Mouse (Mus musculus): ENCODE results near the gene Zfp426. TPM values are rescaled to one million over a fixed set of nuclear protein-coding genes. Genes with fewer than 3 reads are reported as not detected.
A peak's percentile ranks its signal among the peaks of the same experiment; 100 is the strongest.

Zfp426 gene
- polyA plus RNA-seq, 1 experiment from 2014 or later: 21.4 TPM

GRCm38 (mm10) chr9:20514016-20514415 lies 21.5 kb upstream of the Zfp426 start:
- Histone ChIP-seq H3K36me3 (ENCODE audit: control insufficient read depth, insufficient read depth, low read length) (peaks cover 12% of the 10 kb centered on the region; the same call in 1 of the 2 replicates), H3K4me2 (ENCODE audit: low read depth, low read length) (peak overlapping the region; percentile 22), H3K27me3 (ENCODE audit: control insufficient read depth, insufficient read depth, low read depth, low read length) (no peaks in the 10 kb centered on the region), H3K4me3 (ENCODE audit: low read length) (no peak overlapping the region), H3K27ac (ENCODE audit: low read length) (peak overlapping the region; percentile 58), H3K4me1 (replicated peaks; ENCODE audit: control insufficient read depth, insufficient read depth, low read length) (peaks cover 35% of the 10 kb centered on the region), H3K9me3 (ENCODE audit: control insufficient read depth, low read length) (no peaks in the 10 kb centered on the region), H3K9ac (ENCODE audit: low read length) (no peak overlapping the region)
- ATAC-seq (ENCODE audit: low read depth): peak; percentile 96
- WGBS: 71% methylated on average over 3 of the region's 3 CpGs

DNA sequence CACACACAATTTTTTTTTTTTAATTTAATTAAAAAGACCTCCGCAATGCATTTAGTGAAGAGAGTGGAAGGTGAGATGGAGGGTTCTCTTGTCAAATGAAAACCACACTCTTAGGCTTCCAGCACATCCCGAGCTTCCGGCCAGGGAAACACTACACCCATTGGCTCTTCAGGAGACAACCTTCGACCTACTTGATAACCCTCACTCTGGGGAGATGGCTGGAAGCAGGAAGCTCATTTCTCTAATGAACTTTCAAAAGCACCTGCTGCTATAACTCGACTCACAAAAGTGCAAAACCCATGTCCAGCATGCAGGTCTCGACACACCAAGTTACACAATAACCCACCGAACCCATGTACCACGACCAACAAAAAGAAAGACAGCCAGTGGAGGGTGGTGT lies 20.2 kb upstream of the Zfp426 start:
- ATAC-seq (ENCODE audit: low read depth): no peak
- Histone ChIP-seq H3K4me1 (replicated peaks; ENCODE audit: control insufficient read depth, insufficient read depth, low read length) (peaks cover 27% of the 10 kb centered on the region), H3K27ac (ENCODE audit: low read length) (no peak overlapping the region), H3K27me3 (ENCODE audit: control insufficient read depth, insufficient read depth, low read depth, low read length) (no peaks in the 10 kb centered on the region), H3K4me2 (ENCODE audit: low read depth, low read length) (no peak overlapping the region), H3K9me3 (ENCODE audit: control insufficient read depth, low read length) (no peaks in the 10 kb centered on the region), H3K9ac (ENCODE audit: low read length) (no peak overlapping the region), H3K4me3 (ENCODE audit: low read length) (no peak overlapping the region), H3K36me3 (ENCODE audit: control insufficient read depth, insufficient read depth, low read length) (peaks cover 12% of the 10 kb centered on the region; the same call in 1 of the 2 replicates)
- 73% methylated on average over 8 of the region's 8 CpGs for WGBS

DNA sequence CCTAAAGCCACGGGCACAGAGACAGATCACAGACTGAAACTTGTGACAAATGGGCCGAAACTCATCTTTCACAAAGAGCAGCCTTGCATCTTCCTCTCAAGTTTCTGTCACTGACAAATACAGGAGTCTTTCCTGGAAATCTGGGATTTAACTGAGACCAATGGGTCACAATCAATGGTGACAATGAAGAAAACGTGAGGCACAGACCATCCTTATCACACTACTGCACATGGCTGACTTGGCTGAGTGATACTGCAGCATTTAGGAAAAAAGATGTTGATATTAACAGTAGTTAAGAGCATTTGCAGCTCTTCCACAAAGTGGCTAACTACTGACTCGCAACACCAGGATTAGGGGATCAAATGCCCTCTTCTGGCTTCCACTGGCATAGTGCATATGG lies 19.1 kb upstream of the Zfp426 start:
- no peak overlapping the region for H3K4me2 ChIP-seq (ENCODE audit: low read depth, low read length)
- ATAC-seq (ENCODE audit: low read depth): no peak
- 80% methylated on average over 4 of the region's 4 CpGs for WGBS
- H3K4me1 ChIP-seq (replicated peaks; ENCODE audit: control insufficient read depth, insufficient read depth, low read length): peaks cover 25% of the 10 kb centered on the region
- H3K27ac ChIP-seq (ENCODE audit: low read length): no peak overlapping the region
- no peak overlapping the region for H3K4me3 ChIP-seq (ENCODE audit: low read length)
- H3K36me3 ChIP-seq (ENCODE audit: control insufficient read depth, insufficient read depth, low read length): peaks cover 14% of the 10 kb centered on the region; the same call in 1 of the 2 replicates
- H3K27me3 ChIP-seq (ENCODE audit: control insufficient read depth, insufficient read depth, low read depth, low read length): no peaks in the 10 kb centered on the region
- H3K9ac ChIP-seq (ENCODE audit: low read length): no peak overlapping the region
- H3K9me3 ChIP-seq (ENCODE audit: control insufficient read depth, low read length): no peaks in the 10 kb centered on the region

DNA sequence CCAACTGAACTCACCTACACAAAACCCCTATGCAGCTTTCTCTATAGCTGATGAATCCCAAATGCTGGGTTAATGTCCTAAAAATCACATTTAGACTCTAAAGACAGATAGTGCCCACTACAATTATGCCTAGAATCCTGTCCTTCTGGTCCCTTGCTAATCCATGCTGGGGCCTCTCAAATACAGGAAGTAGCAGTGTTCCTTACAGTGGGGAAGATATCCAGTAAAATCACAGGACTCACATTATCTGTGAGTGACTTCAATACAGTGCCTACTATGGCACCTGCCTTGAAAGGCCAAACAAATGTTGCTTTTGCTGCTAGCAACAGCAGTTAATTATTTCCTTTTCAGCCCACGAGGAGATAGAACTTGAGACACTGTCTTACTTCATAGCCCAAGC lies 17.8 kb upstream of the Zfp426 start:
- H3K36me3 ChIP-seq (ENCODE audit: control insufficient read depth, insufficient read depth, low read length): peaks cover 15% of the 10 kb centered on the region
- peaks cover 21% of the 10 kb centered on the region for H3K4me1 ChIP-seq (replicated peaks; ENCODE audit: control insufficient read depth, insufficient read depth, low read length)
- WGBS: 50% methylated on average over 1 of the region's 1 CpGs

GRCm38 (mm10) chr9:20509676-20510075 lies 17.1 kb upstream of the Zfp426 start:
- H3K4me2 ChIP-seq (ENCODE audit: low read depth, low read length): no peak overlapping the region
- no peak overlapping the region for H3K27ac ChIP-seq (ENCODE audit: low read length)
- H3K4me3 ChIP-seq (ENCODE audit: low read length): no peak overlapping the region
- H3K9me3 ChIP-seq (ENCODE audit: control insufficient read depth, low read length): no peaks in the 10 kb centered on the region
- no peak for ATAC-seq (ENCODE audit: low read depth)
- peaks cover 16% of the 10 kb centered on the region for H3K4me1 ChIP-seq (replicated peaks; ENCODE audit: control insufficient read depth, insufficient read depth, low read length)
- 79% methylated on average over 3 of the region's 3 CpGs for WGBS
- H3K9ac ChIP-seq (ENCODE audit: low read length): no peak overlapping the region
- H3K36me3 ChIP-seq (ENCODE audit: control insufficient read depth, insufficient read depth, low read length): peaks cover 19% of the 10 kb centered on the region
- H3K27me3 ChIP-seq (ENCODE audit: control insufficient read depth, insufficient read depth, low read depth, low read length): no peaks in the 10 kb centered on the region

More for the DNA sequence above, 17.8 kb upstream of the Zfp426 start:
- no peaks in the 10 kb centered on the region for H3K9me3 ChIP-seq (ENCODE audit: control insufficient read depth, low read length)
- no peak overlapping the region for H3K27ac ChIP-seq (ENCODE audit: low read length)
- no peak overlapping the region for H3K4me3 ChIP-seq (ENCODE audit: low read length)
- no peak overlapping the region for H3K9ac ChIP-seq (ENCODE audit: low read length)
- H3K4me2 ChIP-seq (ENCODE audit: low read depth, low read length): no peak overlapping the region
- no peaks in the 10 kb centered on the region for H3K27me3 ChIP-seq (ENCODE audit: control insufficient read depth, insufficient read depth, low read depth, low read length)
- no peak for ATAC-seq (ENCODE audit: low read depth)

DNA sequence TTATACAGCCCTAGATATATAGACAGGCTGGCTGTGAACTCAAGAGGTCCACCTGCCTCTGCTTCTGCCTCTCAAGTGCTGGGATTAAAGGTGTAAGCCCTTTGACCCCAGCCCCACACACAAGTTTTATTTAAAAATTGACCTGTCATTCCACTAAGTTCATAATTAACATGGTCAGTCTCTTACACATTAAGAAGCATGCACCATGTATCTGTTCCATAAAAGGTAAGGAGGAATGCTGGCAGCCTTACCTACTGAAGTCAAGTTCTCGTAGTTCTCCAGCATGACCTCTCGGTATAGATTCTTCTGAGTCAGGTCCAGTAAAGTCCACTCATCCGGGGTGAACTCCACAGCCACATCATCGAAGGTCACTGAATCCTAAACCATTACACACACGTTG lies 12.3 kb upstream of the Zfp426 start:
- Histone ChIP-seq H3K9ac (ENCODE audit: low read length) (no peak overlapping the region), H3K4me3 (ENCODE audit: low read length) (no peak overlapping the region), H3K27me3 (ENCODE audit: control insufficient read depth, insufficient read depth, low read depth, low read length) (no peaks in the 10 kb centered on the region), H3K4me1 (replicated peaks; ENCODE audit: control insufficient read depth, insufficient read depth, low read length) (no peaks in the 10 kb centered on the region), H3K36me3 (ENCODE audit: control insufficient read depth, insufficient read depth, low read length) (peaks cover 39% of the 10 kb centered on the region), H3K9me3 (ENCODE audit: control insufficient read depth, low read length) (no peaks in the 10 kb centered on the region), H3K4me2 (ENCODE audit: low read depth, low read length) (no peak overlapping the region), H3K27ac (ENCODE audit: low read length) (no peak overlapping the region)
- 83% methylated on average over 5 of the region's 5 CpGs for WGBS
- ATAC-seq (ENCODE audit: low read depth): no peak

GRCm38 (mm10) chr9:20493281-20493680 lies 735 bp upstream of the Zfp426 start:
- 3% methylated on average over 9 of the region's 9 CpGs for WGBS
- H3K4me2 ChIP-seq (ENCODE audit: low read depth, low read length): peak overlapping the region; percentile 73
- H3K27me3 ChIP-seq (ENCODE audit: control insufficient read depth, insufficient read depth, low read depth, low read length): no peaks in the 10 kb centered on the region
- H3K36me3 ChIP-seq (ENCODE audit: control insufficient read depth, insufficient read depth, low read length): peaks cover 22% of the 10 kb centered on the region
- no peaks in the 10 kb centered on the region for H3K9me3 ChIP-seq (ENCODE audit: control insufficient read depth, low read length)
- H3K27ac ChIP-seq (ENCODE audit: low read length): peak overlapping the region; percentile 99
- peak; percentile 12; the same call in 1 of the 2 replicates for ATAC-seq (ENCODE audit: low read depth)
- H3K4me3 ChIP-seq (ENCODE audit: low read length): peak overlapping the region; percentile 93
- H3K9ac ChIP-seq (ENCODE audit: low read length): peak overlapping the region; percentile 97
- peaks cover 14% of the 10 kb centered on the region; the same call in 1 of the 2 replicates for H3K4me1 ChIP-seq (replicated peaks; ENCODE audit: control insufficient read depth, insufficient read depth, low read length)

GRCm38 (mm10) chr9:20491858-20492526 lies 554 bp downstream of the Zfp426 start:
- Histone ChIP-seq H3K4me3 (ENCODE audit: low read length) (peak overlapping the region; percentile 93), H3K27ac (ENCODE audit: low read length) (peak overlapping the region; percentile 99), H3K4me2 (ENCODE audit: low read depth, low read length) (peak overlapping the region; percentile 73), H3K4me1 (replicated peaks; ENCODE audit: control insufficient read depth, insufficient read depth, low read length) (peaks cover 14% of the 10 kb centered on the region; the same call in 1 of the 2 replicates), H3K9ac (ENCODE audit: low read length) (peak overlapping the region; percentile 97), H3K9me3 (ENCODE audit: control insufficient read depth, low read length) (no peaks in the 10 kb centered on the region), H3K27me3 (ENCODE audit: control insufficient read depth, insufficient read depth, low read depth, low read length) (no peaks in the 10 kb centered on the region), H3K36me3 (ENCODE audit: control insufficient read depth, insufficient read depth, low read length) (peaks cover 13% of the 10 kb centered on the region)
- ATAC-seq (ENCODE audit: low read depth): no peak
- 6% methylated on average over 20 of the region's 20 CpGs for WGBS

DNA sequence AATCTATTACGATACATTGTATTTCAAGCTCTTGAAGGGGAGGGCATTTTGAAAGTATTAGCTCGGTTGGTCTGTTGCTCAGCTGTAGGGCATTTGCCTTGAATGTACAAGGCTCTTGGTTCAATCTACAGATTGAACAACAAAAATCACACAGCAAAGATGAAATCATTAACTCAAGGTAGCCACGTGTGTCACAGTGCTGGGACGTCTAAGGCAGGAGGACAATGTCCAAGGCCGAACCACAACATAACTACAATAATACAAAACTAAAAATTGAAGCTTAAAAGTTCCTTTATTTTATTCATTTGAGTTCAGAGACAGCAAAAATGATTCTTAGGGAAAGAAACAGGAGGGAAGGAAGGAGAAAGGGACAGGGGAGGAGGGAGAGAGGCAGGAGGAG lies 3.0 kb downstream of the Zfp426 start:
- ATAC-seq (ENCODE audit: low read depth): no peak
- H3K27ac ChIP-seq (ENCODE audit: low read length): no peak overlapping the region
- H3K9ac ChIP-seq (ENCODE audit: low read length): no peak overlapping the region
- no peak overlapping the region for H3K4me2 ChIP-seq (ENCODE audit: low read depth, low read length)
- H3K36me3 ChIP-seq (ENCODE audit: control insufficient read depth, insufficient read depth, low read length): peaks cover 11% of the 10 kb centered on the region
- H3K9me3 ChIP-seq (ENCODE audit: control insufficient read depth, low read length): no peaks in the 10 kb centered on the region
- no peak overlapping the region for H3K4me3 ChIP-seq (ENCODE audit: low read length)
- no peaks in the 10 kb centered on the region for H3K27me3 ChIP-seq (ENCODE audit: control insufficient read depth, insufficient read depth, low read depth, low read length)
- 90% methylated on average over 5 of the region's 5 CpGs for WGBS
- H3K4me1 ChIP-seq (replicated peaks; ENCODE audit: control insufficient read depth, insufficient read depth, low read length): peaks cover 14% of the 10 kb centered on the region; the same call in 1 of the 2 replicates

Data from lung, embryonic 16.5 days (tissue).